Mouse (Mus musculus) myocyte (in vitro differentiated cells): ENCODE results near the gene Thap4.

Experiments
- CEBPB ChIP-seq: IDR thresholded peaks from 2 replicates; pipeline ENCODE4 v1.6.1; 2011; ENCODE audit warnings: mild to moderate bottlenecking, moderate library complexity; ENCODE audit not compliant: poor library complexity, insufficient read depth, severe bottlenecking
- E2F4 ChIP-seq: IDR thresholded peaks from one replicate; pipeline ENCODE4 v1.6.1; 2011; ENCODE audit warnings: mild to moderate bottlenecking, control low read depth, moderate library complexity; ENCODE audit not compliant: insufficient read depth
- MAX ChIP-seq: IDR thresholded peaks from one replicate; pipeline ENCODE4 v1.6.1; 2011; ENCODE audit warnings: low read depth, mild to moderate bottlenecking, control low read depth
- POLR2A ChIP-seq: IDR thresholded peaks from one replicate; pipeline ENCODE4 v1.6.1; 2011; ENCODE audit warnings: low read depth, mild to moderate bottlenecking, control low read depth, moderate library complexity; ENCODE audit not compliant: insufficient read length
- SRF ChIP-seq: IDR thresholded peaks from one replicate; pipeline ENCODE4 v1.6.1; 2011; ENCODE audit warnings: low read depth; ENCODE audit not compliant: control insufficient read depth, insufficient read length
- USF1 ChIP-seq: IDR thresholded peaks from one replicate; pipeline ENCODE4 v1.6.1; 2011; ENCODE audit warnings: low read depth, mild to moderate bottlenecking, control low read depth, moderate library complexity

DNA sequence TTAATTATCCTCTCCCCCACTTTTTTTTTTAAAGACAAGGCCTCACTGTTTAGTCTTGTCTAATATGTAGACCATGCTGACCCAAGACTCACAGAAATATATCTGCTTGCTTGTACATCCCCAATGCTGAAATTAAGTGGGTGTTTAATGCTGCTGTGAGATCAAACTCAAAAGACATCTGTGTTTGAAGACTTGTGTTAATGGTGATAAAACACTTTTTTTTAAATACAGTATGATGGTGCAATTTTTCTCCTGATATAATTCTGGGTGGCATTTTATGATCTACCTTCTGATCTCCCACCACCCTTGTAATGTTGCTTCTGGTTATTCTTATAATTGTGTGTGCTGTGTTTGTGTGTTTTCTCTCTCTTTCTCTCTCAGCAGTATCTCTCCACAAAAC is 1.5 kb upstream of the Thap4 start:
- TF ChIP-seq SRF (no peak), POLR2A (no peak), USF1 (no peak), MAX (no peak), E2F4 (no peak), CEBPB (no peak)
